Mouse (Mus musculus) liver, embryonic 14.5 days (tissue): ENCODE measurements around the gene Wnt7b.

Experiments used
- CTCF ChIP-seq: IDR thresholded peaks from 2 replicates; pipeline ENCODE4 v1.5.1; 2016; ENCODE audit warnings: antibody characterized with exemption, low read depth, control low read depth
- EP300 ChIP-seq: IDR thresholded peaks from 2 replicates; pipeline ENCODE4 v1.6.1; 2016; ENCODE audit warnings: antibody characterized with exemption, low read depth

GRCm38 (mm10) chr15:85494163-85494621, 88.1 kb downstream of the Wnt7b start:
- no peak for TF ChIP-seq CTCF
- no peak for TF ChIP-seq EP300
